Mouse (Mus musculus): Measurements from ENCODE around the gene Zfp595.
"Not testable (repeated sequence)": the region's sequence is repeated elsewhere in the genome, so short reads cannot be mapped to it uniquely, and the experiment has no call there.

Gene Zfp595

GRCm38 (mm10) chr13:67332019-67332724 is at the start of gene Zfp595:
Zfp595 (minus strand) TSS chr13:67332570.
- DNase-seq (ENCODE audit: low spot score): peak; percentile 78

GRCm38 (mm10) chr13:67376255-67376654 is 43.9 kb upstream of the Zfp595 start:
- DNase-seq (ENCODE audit: low spot score): not testable (repeated sequence)

DNA sequence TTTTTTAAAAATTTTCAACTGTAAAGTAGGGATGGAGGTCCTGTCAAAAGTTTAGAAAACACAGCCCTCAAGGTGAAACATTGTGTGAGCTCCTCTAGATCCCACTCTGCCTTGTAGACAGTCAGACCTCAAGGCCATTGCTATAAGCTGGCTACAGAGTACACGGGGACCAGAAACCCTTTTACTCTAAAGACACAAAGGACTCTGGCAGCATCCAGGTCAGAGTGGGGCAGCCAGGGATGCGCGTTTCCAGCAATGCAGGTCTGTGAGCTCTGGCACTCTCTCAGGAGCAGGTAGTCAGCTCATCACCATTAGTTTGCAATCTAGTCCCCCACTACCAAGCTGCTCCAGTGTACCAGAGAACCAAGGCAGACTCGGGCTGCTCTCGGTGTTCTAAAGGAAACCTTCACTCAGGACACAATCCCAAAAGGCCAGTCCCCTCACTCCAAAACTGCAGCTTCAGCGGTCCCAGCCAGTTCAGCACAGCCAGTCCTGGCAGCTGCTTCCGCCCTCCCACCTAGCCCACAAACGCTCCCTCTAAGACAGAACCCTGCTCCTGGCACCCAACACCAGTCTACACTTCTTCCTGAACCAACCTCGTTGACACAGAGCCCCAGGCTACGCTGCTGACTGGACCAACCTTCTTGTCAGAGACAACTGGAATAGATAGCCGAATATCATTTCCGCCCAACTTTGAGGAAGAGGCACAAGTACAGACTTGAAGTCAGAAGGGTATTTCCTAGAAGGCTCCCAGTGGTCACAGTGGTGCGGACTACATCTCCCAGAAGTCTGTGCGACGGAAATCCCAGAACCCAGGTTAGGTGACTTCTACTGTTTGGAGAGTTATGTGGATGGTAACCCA is 42.9 kb upstream of the Zfp595 start, which contains the start of the genes Gm28041 and Zfp456:
Gene Gm28041, minus strand, starts transcription at position 684 of the 862 bp plus-strand sequence.
Gene Zfp456, minus strand, starts transcription at position 761 of the 862 bp plus-strand sequence.
- peak; percentile 55 for DNase-seq (ENCODE audit: low spot score)

- peak; percentile 82 for DNase-seq (ENCODE audit: low spot score)
Observed at GRCm38 (mm10) chr13:67360131-67360744, 27.9 kb upstream of the Zfp595 start, which contains the start of the genes Gm28044 and Zfp953. Gm28044 (minus strand) TSS chr13:67360536. Zfp953 (minus strand) TSS chr13:67360605.

- DNase-seq (ENCODE audit: low spot score): no peak
Observed at GRCm38 (mm10) chr13:67351854-67352253, 19.5 kb upstream of the Zfp595 start.

DNA sequence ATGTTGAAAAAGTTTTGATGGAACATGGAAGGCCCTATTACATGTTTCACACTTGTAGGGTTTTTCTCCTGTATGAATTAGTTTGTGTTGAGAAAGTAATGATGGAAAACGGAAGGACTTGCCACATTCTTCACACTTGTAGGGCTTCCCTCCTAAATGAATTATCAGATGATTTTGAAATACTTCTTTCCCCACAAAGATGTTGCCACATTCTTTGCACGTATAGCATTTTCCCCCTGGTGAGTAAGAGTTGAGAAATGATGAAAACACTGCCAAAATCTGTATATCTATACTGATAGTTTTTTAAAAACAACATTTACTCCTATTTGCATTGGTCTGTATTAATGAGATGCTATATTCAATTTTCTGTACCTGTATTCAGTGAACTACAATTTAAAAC is 11.1 kb upstream of the Zfp595 start:
- DNase-seq (ENCODE audit: low spot score): no peak

DNA sequence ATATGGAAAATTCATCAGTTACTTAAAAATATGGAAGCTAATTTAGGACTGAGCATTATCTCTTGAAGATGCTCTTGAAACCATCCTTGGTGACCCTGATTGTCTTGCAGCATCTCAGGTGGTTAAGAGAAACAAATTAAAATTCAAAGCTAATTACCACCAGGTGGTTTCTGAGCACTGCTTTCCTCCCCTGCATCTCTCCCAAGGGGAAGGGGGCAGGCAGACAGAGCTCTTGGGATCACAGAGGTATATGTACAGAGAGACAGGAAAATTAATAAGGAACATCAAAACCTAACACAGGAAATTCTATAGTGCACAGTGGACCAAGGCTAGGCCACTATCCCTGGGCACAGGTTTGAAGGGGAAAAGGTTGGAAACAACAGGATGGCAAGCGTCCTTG is 507 bp upstream of the Zfp595 start:
- no peak for DNase-seq (ENCODE audit: low spot score)

DNA sequence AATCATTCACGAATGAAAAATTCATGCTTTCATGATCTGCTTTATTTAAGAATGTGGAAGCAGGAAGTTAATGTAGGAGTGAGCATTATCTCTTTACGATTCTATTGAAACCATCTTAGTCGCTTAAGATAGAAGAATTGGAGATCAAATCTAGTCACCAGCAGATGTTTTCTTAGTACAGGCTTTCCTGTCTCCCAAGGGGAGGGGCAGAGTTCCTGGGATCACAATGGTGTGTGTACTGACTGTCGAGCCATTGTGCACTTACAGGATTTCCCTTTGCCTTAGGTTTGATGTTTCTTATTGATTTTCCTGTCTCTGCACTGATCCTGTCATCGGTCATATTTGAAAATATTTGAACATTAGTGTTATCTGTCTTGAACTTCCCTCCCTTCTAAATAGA is 25.7 kb downstream of the Zfp595 start:
- no peak for DNase-seq (ENCODE audit: low spot score)

DNA sequence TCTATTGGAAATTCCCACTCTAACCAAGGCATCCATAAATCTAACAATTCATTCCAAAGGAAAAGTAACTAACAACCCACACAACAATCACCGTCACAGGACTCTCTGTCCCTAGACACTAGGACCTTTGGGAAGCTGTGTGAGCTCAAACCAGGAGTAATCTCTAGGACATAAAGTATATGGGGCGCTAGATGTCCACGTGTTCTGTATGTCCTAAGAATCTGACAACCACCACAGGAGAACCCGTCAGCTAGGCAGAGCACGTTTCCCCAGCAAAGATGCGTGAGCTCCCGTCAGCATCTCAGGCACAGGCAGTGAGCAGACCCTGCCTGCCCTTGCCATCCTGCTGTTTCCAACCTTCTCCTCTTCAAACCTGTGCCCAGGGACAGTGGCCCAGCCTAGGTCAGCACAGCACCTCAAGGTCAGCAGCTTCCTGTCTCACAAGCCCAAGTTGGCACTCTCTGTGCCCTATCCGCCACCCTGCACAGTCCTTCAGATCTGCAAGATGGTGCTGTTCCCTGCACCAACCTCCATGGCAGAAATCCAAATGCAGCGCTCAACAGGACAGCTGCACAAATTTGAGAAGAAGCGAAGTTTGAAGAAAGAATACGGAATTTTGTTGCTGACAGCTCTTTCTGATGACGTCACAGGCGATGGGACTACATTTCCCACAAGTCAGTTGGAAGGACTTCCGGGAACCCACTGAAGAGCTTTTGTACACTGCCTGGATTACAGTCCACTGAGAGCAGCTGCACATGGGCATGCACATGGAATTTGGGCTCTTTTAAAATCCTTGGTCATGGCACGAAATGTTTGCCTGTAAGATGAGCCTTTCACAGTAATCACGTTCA is 26.3 kb downstream of the Zfp595 start, which contains the start of gene Zfp457:
Gene Zfp457, minus strand, starts transcription at position 664 of the 851 bp plus-strand sequence.
- DNase-seq (ENCODE audit: low spot score): peak; percentile 82

DNA sequence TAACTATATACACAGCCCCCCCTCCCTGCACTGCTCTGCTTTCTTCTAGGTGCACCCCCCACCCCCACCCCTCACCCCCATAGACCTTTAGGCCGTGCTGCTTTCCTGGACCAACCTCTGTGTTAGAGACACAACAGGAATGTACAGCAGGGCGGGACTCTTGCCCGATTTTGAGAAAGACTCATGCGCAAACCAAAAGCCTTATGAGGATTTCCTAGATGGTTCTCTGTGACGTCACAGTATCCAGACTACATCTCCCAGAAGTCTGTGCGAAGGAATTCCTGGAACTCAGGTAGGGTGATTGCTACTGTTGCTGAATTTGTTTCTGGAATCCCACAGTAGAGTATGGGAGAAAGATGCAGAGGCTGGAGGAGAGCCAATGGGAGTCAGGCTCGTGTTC is 54.1 kb downstream of the Zfp595 start, which contains the start of gene Zfp458:
Gene Zfp458, minus strand, starts transcription at position 153 of the 400 bp plus-strand sequence.
- no peak for DNase-seq (ENCODE audit: low spot score)

DNA sequence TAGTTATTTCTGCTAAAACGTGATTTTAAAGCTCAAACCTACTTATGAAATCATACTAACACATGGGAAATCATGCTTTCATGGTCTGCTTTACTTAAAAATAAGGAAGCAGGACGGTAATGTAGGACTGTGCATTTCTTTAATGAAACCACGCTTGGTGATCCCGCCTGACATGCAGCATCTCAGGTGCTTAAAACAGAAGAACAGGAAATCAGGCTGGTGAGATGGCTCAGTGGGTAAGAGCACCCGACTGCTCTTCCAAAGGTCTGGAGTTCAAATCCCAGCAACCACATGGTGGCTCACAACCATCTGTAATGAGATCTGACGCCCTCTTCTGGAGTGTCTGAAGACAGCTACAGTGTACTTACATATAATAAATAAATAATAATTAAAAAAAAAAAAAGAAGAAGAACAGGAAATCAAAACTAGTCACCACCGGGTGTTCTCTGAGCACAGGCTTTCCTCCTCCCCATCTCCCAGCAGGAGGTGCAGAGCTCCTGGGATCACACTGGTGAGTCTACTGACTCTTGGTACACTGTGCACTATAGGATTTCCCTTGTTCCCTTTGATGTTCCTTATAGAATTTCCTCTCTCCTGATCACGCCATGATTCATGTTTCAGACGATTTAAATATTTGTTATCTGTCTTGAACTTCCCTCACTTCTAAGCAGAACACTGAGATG is 62.8 kb downstream of the Zfp595 start:
- not testable (repeated sequence) for DNase-seq (ENCODE audit: low spot score)

GRCm38 (mm10) chr13:67268568-67269369 is 63.6 kb downstream of the Zfp595 start:
- peak; percentile 59 for DNase-seq (ENCODE audit: low spot score)
